Mouse (Mus musculus) brain, embryonic 14.5 days (tissue): ENCODE data around the gene Hus1b.

Experiments used
- CTCF ChIP-seq: fragments of 200-500 bp; IDR thresholded peaks from 2 replicates; pipeline ENCODE4 v1.5.1; 2012; ENCODE audit warnings: inconsistent platforms, mild to moderate bottlenecking, moderate library complexity, borderline replicate concordance; ENCODE audit not compliant: insufficient read depth, insufficient read length; ENCODE audit errors: extremely low read depth
- POLR2A ChIP-seq: fragments of 200-500 bp; IDR thresholded peaks from 2 replicates; pipeline ENCODE4 v1.6.1; 2012; ENCODE audit warnings: mild to moderate bottlenecking, inconsistent platforms, borderline replicate concordance; ENCODE audit not compliant: poor library complexity, insufficient read depth, insufficient read length, severe bottlenecking; ENCODE audit errors: extremely low read depth

DNA sequence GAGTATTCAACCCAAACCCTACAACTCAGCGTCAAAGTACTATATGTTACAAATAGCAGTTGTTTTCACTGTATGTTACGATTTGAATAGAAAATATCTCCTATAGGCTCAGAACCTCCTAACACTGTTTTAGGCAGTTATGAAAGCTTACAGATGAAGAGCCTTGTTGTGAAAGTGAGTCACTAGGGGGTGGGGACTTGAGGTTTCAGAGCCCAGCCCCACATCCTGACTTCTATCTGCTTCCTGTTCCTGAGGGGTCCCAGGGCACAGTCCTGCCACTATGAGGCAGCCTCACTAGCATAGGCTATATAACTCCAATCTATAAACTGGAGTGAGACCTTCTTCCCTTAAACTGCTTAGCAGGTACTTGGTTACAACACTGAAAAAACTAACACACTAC lies 24.5 kb upstream of the Hus1b start:
- no peak for TF ChIP-seq POLR2A
- no peak for TF ChIP-seq CTCF
